Mouse (Mus musculus): ENCODE results near the gene Selplg. TPM values are rescaled to one million over a fixed set of nuclear protein-coding genes. Genes with fewer than 3 reads are reported as not detected.

Gene Selplg
- total RNA-seq, 2 experiments from 2014 or later: 25.7 to 28.3 TPM

DNA sequence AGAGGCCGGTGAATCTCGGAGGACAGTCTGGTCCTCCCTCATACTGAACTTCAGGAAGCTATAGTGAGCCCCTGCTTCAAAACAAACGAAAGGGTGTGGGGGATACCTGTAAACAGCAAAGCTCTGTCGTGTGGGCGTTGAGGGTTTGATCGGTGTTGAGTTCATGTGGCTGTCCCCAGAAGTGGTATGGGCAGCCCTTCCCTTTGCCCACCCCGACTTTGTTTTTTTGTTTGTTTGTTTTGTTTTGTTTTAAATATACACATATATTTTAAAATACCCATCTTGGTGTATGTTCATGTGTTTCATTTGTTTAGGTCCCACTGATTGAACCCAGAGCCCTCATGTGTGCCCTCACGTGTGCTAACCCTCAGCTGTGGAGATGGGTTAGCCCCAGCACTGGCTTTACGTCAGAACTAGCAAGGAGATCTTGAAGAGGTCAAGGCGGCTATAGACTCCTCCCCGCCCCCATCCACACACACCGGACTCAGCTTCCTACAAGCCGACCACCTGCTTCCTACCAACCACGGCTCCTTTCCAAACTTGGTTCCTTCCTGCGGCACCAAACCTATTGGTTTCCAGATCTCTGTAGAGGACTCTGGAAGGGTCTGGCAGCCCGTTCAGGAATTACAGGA lies 988 bp upstream of the Selplg start:
- no peak overlapping the region for H3K4me3 ChIP-seq
- DNase-seq (ENCODE audit: extremely low spot score in 1 of 2, low spot score in 2 of 2): no peak
- no peak overlapping the region for H3K27ac ChIP-seq
- intact Hi-C loops (cut with DNase I): no loop called here
- no peak for TF ChIP-seq CTCF (IDR thresholded peaks at IDR 0.05)

DNA sequence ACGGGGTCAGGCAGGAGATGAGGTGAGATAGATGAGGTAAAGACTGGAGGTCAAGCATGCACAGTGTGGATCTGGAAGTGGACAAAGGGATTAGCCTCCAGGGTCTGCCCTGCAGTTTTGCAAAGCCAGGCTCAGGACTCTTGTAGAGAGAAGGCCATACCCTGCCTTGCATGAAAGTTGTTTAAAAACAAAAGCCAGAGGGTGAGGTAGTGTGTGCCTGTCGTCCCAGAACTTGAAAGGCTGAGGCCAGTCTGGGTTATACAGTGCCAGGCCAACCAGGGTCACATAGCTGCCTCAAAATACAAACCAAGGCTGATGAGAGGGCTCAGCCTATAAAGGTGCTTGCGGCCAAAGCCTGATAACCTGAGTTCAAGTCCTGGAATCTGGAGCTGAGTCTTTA lies 703 bp downstream of the Selplg start:
- DNase-seq (ENCODE audit: extremely low spot score in 1 of 2, low spot score in 2 of 2): no peak
- no peak overlapping the region for H3K4me3 ChIP-seq
- TF ChIP-seq CTCF (IDR thresholded peaks at IDR 0.05): no peak
- intact Hi-C loops (cut with DNase I): no loop called here
- H3K27ac ChIP-seq: no peak overlapping the region

DNA sequence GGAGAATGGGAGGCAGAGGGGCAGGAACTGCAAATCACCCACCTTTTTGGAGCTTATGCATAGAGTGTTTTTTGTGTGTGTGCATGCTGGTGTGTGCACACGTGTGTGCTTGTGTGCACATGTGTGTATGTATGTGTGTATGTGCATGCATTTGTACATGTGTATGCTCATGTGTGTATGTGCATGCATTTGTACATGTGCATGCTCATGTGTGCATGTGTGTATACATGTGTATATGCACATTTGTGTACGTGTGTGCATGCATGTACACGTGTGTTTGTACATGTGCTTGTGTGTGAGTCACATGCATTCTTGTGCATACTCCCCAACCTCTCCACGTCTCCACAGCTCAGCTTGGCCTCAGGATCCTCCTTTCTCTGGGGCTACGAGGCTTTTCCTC lies 1.6 kb downstream of the Selplg start:
- no peak overlapping the region for H3K27ac ChIP-seq
- no peak for TF ChIP-seq CTCF (IDR thresholded peaks at IDR 0.05)
- no peak for DNase-seq (ENCODE audit: extremely low spot score in 1 of 2, low spot score in 2 of 2)
- H3K4me3 ChIP-seq: no peak overlapping the region
- intact Hi-C loops (cut with DNase I): no loop called here

DNA sequence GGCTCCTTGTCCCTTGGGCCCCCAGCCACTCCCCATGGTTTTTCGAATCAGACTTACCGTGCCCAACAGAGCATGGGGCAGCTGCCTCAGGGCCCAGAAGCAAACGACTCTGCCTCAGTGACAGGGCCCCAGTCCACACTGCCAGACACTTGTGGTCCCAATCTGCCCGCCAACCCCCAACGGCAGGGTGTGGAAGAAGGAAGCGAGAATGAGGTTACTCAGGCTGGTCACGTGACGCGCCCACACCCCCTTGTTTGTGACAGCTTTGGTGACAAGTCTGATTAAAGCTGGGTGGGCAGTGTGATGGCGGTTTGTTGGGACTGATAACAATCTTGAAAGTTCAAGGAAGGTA lies 2.2 kb downstream of the Selplg start:
- no peak for TF ChIP-seq CTCF (IDR thresholded peaks at IDR 0.05)
- Histone ChIP-seq H3K4me3 (no peak overlapping the region), H3K27ac (no peak overlapping the region)
- DNase-seq (ENCODE audit: extremely low spot score in 1 of 2, low spot score in 2 of 2): no peak
- intact Hi-C loops (cut with DNase I): no loop called here

DNA sequence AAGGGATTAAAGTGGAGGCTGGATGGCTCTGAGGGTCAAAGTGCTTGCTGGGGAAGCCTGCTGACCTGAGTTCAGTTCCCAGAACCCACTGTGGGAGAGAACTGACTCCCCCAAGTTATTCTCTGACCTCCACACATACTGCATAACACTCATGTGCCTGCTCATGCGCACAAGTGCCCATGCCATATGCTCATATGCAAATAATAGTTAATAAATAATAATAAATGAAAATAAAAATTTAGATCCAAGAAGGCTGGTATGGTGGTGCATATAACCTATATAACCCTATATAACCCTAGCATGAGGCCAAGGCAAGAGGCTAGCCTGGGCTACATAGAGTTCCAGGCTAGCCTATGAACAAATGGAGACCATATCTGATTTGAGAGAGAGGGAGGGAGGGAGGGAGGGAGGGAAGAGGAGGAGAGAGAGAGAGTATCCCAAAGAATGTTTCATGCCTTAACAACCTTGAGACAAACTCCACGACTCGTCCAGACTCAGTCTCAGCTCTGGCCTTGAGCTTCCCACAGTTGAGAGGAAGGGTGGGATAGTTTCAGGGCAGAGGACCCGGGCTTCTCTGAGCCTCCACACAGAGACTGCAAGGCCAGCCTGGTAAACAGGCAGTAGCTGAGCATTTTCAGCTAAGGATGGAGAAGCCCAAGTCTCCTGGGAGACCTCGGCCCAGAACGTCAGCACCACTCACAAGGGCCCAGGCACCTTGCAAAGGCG lies 2.7 kb downstream of the Selplg start:
- no peak for TF ChIP-seq CTCF (IDR thresholded peaks at IDR 0.05)
- Histone ChIP-seq H3K27ac (no peak overlapping the region), H3K4me3 (no peak overlapping the region)
- intact Hi-C loops (cut with DNase I): no loop called here
- DNase-seq (ENCODE audit: extremely low spot score in 1 of 2, low spot score in 2 of 2): no peak

- TF ChIP-seq CTCF (IDR thresholded peaks at IDR 0.05): no peak
- Histone ChIP-seq H3K27ac (no peak overlapping the region), H3K4me3 (no peak overlapping the region)
- no peak for DNase-seq (ENCODE audit: extremely low spot score in 1 of 2, low spot score in 2 of 2)
- intact Hi-C loops (cut with DNase I): no loop called here
Measured at GRCm38 (mm10) chr5:113828481-113828880, 4.0 kb downstream of the Selplg start.

- Histone ChIP-seq H3K27ac (no peak overlapping the region), H3K4me3 (no peak overlapping the region)
- TF ChIP-seq CTCF (IDR thresholded peaks at IDR 0.05): no peak
- intact Hi-C loops (cut with DNase I): no loop called here
- no peak for DNase-seq (ENCODE audit: extremely low spot score in 1 of 2, low spot score in 2 of 2)
Measured at GRCm38 (mm10) chr5:113827991-113828411, 4.4 kb downstream of the Selplg start.

GRCm38 (mm10) chr5:113826619-113827018 lies 5.8 kb downstream of the Selplg start:
- no peak overlapping the region for H3K27ac ChIP-seq
- no peak overlapping the region for H3K4me3 ChIP-seq

GRCm38 (mm10) chr5:113825558-113825957 lies 6.9 kb downstream of the Selplg start:
- no peak for DNase-seq (ENCODE audit: extremely low spot score in 1 of 2, low spot score in 2 of 2)
- intact Hi-C loops (cut with DNase I): no loop called here
- H3K27ac ChIP-seq: no peak overlapping the region
- H3K4me3 ChIP-seq: no peak overlapping the region
- no peak for TF ChIP-seq CTCF (IDR thresholded peaks at IDR 0.05)

More at GRCm38 (mm10) chr5:113826619-113827018, 5.8 kb downstream of the Selplg start:
- intact Hi-C loops (cut with DNase I): no loop called here
- TF ChIP-seq CTCF (IDR thresholded peaks at IDR 0.05): no peak
- DNase-seq (ENCODE audit: extremely low spot score in 1 of 2, low spot score in 2 of 2): no peak

DNA sequence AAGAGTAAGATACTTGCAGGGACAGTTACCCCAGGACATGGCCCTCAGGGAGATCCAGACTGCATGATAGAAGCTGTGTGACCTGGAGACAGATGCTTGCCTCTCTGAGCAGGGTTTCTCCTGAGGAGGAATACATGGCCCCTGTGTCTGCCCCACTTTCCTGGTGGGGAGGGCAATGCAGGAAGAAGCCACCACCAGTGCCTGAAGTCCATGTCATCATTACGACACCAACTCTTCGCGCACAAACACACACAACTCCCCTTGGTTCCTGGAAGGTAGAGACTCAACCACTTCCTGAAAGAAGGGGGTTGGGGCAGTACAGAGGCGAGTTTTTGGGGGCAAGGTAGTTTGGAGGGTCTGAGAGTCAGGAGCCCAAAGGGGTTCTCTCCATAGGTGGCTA lies 8.2 kb downstream of the Selplg start:
- H3K4me3 ChIP-seq: no peak overlapping the region
- TF ChIP-seq CTCF (IDR thresholded peaks at IDR 0.05): no peak
- no peak for DNase-seq (ENCODE audit: extremely low spot score in 1 of 2, low spot score in 2 of 2)
- no peak overlapping the region for H3K27ac ChIP-seq
- intact Hi-C loops (cut with DNase I): no loop called here

DNA sequence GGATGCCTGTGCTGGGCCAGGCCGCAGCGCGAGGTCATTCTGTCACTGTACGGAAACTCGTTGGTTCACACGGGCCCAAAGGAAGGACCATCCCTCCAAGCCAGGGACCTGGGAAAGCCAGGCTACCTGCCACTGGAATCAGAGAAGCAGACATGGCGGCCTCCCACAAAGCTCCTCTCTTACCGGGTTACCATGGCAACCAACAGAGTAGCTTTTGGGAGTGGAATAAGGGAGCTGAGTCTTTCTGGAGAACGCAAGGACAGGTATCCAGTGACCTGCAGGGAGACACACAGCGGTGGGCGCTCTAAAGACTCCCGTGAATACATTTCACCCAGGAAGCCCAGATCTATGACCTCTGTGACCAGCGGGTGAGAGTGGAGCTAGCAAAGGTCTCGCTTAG lies 13.9 kb downstream of the Selplg start:
- no peak for TF ChIP-seq CTCF (IDR thresholded peaks at IDR 0.05)
- Histone ChIP-seq H3K27ac (no peak overlapping the region), H3K4me3 (no peak overlapping the region)
- no peak for DNase-seq (ENCODE audit: extremely low spot score in 1 of 2, low spot score in 2 of 2)
- intact Hi-C loops (cut with DNase I): no loop called here

DNA sequence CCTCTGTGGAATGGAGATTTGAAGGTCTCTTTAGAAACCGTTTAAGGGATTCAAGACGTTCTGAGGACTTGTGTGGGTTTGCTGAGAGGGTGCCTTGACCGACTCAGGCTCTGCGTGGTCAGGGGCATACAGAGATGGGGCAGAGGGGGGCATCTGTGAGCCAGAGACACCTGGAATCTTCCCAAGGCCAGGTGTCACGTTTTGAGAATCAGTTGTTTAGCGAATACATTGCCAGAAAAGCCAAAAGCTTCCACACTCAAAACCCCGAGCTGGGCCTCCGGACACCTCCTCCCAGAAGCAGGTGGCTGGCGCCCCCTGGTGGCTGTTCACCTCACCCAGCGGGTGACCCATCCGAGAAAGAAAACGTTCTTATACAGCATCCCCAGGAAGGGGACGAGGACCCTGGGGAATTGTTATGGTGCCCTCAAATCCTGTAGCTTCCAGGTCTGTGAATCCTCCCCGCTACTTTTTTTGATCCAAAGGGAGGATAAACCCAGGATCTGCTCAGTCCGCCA lies 16.7 kb downstream of the Selplg start:
- Histone ChIP-seq H3K27ac (no peak overlapping the region), H3K4me3 (no peak overlapping the region)
- peak; percentile 60 to 69 for DNase-seq (ENCODE audit: extremely low spot score in 1 of 2, low spot score in 2 of 2)
- peak; percentile 85 for TF ChIP-seq CTCF (IDR thresholded peaks at IDR 0.05)
- intact Hi-C loops (cut with DNase I): loop anchor here (1.0 kb wide), 2 partner anchors 42 to 449 kb away; no protein-coding TSS in a partner anchor

DNA sequence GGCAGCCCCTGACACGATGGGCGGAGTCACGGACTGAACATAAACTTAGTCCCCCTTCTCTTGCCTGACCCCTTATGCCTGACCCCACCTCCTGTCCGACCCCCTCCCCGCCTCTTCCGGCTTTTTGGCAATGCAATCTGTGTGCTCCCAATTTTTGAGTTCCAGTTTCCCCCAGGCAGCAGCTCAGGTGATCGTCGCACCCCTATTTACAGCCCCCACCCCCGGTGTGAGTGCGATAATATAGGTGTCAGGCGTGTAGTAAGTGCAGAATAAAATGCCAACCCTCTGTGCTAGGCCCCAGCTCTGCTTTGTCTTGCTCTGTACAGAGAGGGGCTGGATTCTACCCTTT lies 17.4 kb downstream of the Selplg start:
- no peak overlapping the region for H3K4me3 ChIP-seq
- no peak for TF ChIP-seq CTCF (IDR thresholded peaks at IDR 0.05)
- DNase-seq (ENCODE audit: extremely low spot score in 1 of 2, low spot score in 2 of 2): no peak
- H3K27ac ChIP-seq: no peak overlapping the region
- intact Hi-C loops (cut with DNase I): loop anchor here (1.0 kb wide), 2 partner anchors 42 to 449 kb away; no protein-coding TSS in a partner anchor

Measured in left cerebral cortex, adult 2 months (tissue).